Mouse (Mus musculus): Measurements from ENCODE around the gene Igfbp7. TPM values are rescaled to one million over a fixed set of nuclear protein-coding genes. Genes with fewer than 3 reads are reported as not detected.

Gene Igfbp7
- total and polyA plus RNA-seq, 3 experiments, result not detected

DNA sequence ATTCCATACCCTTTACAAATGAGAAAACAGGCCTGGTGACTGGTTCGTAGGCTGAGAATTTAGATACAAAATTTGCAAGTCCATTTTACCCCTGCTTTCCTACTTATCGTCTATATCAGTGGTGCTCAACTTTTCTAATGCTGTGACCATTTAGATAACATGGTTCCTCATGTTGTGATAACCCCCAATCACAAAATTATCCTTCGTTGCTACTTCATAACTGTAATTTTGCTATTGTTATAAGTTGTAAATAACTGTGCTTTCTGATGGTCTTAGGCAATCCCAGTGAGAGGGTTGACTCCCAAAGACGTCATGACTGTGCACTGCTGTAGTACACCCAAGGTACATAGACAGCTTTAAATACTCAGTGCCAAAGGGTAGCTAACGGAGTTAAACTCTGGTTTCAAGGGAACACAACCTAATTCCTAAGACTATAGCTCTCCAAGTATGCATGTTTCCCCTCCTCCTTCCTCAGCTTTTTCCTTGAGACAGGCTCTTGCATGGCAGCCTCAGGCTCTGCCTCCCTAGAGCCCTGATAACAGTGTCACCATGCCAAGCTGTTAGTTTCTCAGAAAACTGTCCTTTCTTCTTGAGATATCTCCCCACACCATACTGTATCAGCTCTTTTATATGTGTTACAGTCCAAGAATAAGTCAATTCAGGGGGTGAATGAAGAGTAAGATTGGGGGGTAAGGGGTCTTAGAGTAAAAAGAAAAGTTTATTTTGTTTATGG lies 99.9 kb downstream of the Igfbp7 start:
- peaks cover 55% of the 10 kb centered on the region for H3K36me3 ChIP-seq (replicated peaks)
- TF ChIP-seq GATA2 (IDR thresholded peaks at IDR 0.05; ENCODE audit: borderline replicate concordance, low read depth, low read length), result no peak
- TF ChIP-seq TAL1 (conservative IDR thresholded peaks at IDR 0.05; ENCODE audit: low read depth, low read length), result no peak
- TF ChIP-seq POLR2AphosphoS5 (IDR thresholded peaks at IDR 0.05; ENCODE audit: insufficient replicate concordance, low read depth, low read length), result no peak
- TF ChIP-seq CTCF (IDR thresholded peaks at IDR 0.05; ENCODE audit: low read depth, low read length), result no peak
- no peak for TF ChIP-seq GATA1 (IDR thresholded peaks at IDR 0.05; ENCODE audit: borderline replicate concordance, low read length)
- H3K4me1 ChIP-seq (ENCODE audit: insufficient read depth, low read depth, low read length), result peaks cover 35% of the 10 kb centered on the region
- DNase-seq (ENCODE audit: low spot score), result no peak
- no peaks in the 10 kb centered on the region for H3K27me3 ChIP-seq (ENCODE audit: insufficient read depth, low read length)
- H3K9me3 ChIP-seq (replicated peaks), result no peaks in the 10 kb centered on the region
- H3K4me3 ChIP-seq (ENCODE audit: low read depth, low read length), result peak overlapping the region; percentile 98
- ATAC-seq (ENCODE audit: extremely low read depth, insufficient number of reproducible peaks, low FRiP score, poor library complexity, severe bottlenecking), result no peak

DNA sequence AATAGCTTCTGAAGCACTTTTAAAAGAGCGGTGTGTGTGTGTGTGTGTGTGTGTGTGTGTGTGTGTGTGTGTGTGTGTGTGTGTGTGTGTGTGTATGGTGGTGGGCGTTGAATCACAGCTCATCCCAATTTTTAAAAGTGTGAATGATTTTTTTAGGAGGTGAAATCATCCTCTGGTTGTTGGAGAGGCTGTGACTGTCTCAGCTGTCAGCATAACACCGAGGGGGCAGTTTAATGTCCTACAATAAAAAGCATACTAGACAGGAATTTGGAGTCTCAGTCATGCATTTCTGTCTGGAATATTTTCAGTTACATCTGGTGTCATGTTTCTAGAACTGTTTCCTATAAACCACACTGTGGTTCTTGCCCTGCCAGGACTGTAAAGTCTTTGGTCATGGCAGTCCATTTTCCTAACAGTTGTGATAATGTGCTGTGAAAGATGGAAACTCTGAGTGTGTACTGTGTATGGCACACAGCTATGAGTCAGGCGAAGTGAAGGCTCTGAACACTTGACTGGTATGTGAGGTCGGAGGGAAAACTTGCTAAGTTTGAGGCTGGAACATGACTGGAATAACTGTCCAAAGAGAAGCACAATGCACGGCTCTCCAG lies 106.4 kb downstream of the Igfbp7 start:
- ATAC-seq (ENCODE audit: extremely low read depth, insufficient number of reproducible peaks, low FRiP score, poor library complexity, severe bottlenecking), result no peak
- TF ChIP-seq POLR2AphosphoS5 (IDR thresholded peaks at IDR 0.05; ENCODE audit: insufficient replicate concordance, low read depth, low read length), result no peak
- TF ChIP-seq TAL1 (conservative IDR thresholded peaks at IDR 0.05; ENCODE audit: low read depth, low read length), result no peak
- no peak for TF ChIP-seq GATA2 (IDR thresholded peaks at IDR 0.05; ENCODE audit: borderline replicate concordance, low read depth, low read length)
- TF ChIP-seq CTCF (IDR thresholded peaks at IDR 0.05; ENCODE audit: low read depth, low read length), result no peak
- no peak for TF ChIP-seq GATA1 (IDR thresholded peaks at IDR 0.05; ENCODE audit: borderline replicate concordance, low read length)
- no peaks in the 10 kb centered on the region for H3K9me3 ChIP-seq (replicated peaks)
- H3K4me3 ChIP-seq (ENCODE audit: low read depth, low read length), result no peak overlapping the region
- no peaks in the 10 kb centered on the region for H3K27me3 ChIP-seq (ENCODE audit: insufficient read depth, low read length)
- H3K4me1 ChIP-seq (ENCODE audit: insufficient read depth, low read depth, low read length), result peaks cover 3% of the 10 kb centered on the region; the same call in 1 of the 2 replicates
- DNase-seq (ENCODE audit: low spot score), result no peak
- peaks cover 85% of the 10 kb centered on the region for H3K36me3 ChIP-seq (replicated peaks)

GRCm38 (mm10) chr5:77299486-77299885 lies 108.4 kb downstream of the Igfbp7 start:
- peaks cover 1% of the 10 kb centered on the region; the same call in 1 of the 2 replicates for H3K4me1 ChIP-seq (ENCODE audit: insufficient read depth, low read depth, low read length)
- DNase-seq (ENCODE audit: low spot score), result no peak
- no peak for ATAC-seq (ENCODE audit: extremely low read depth, insufficient number of reproducible peaks, low FRiP score, poor library complexity, severe bottlenecking)
- no peaks in the 10 kb centered on the region for H3K27me3 ChIP-seq (ENCODE audit: insufficient read depth, low read length)
- no peak overlapping the region for H3K4me3 ChIP-seq (ENCODE audit: low read depth, low read length)
- H3K36me3 ChIP-seq (replicated peaks), result peaks cover 84% of the 10 kb centered on the region
- TF ChIP-seq GATA2 (IDR thresholded peaks at IDR 0.05; ENCODE audit: borderline replicate concordance, low read depth, low read length), result no peak
- TF ChIP-seq GATA1 (IDR thresholded peaks at IDR 0.05; ENCODE audit: borderline replicate concordance, low read length), result no peak
- no peak for TF ChIP-seq CTCF (IDR thresholded peaks at IDR 0.05; ENCODE audit: low read depth, low read length)
- no peak for TF ChIP-seq TAL1 (conservative IDR thresholded peaks at IDR 0.05; ENCODE audit: low read depth, low read length)
- TF ChIP-seq POLR2AphosphoS5 (IDR thresholded peaks at IDR 0.05; ENCODE audit: insufficient replicate concordance, low read depth, low read length), result no peak
- H3K9me3 ChIP-seq (replicated peaks), result no peaks in the 10 kb centered on the region

Other genes starting within 250 kb of the Igfbp7 start
- not detected in 2 replicates for gene Spink2, start 196.6 kb downstream of the Igfbp7 start, total RNA-seq (2014; fragmentation: Nextera tagmentation)
- gene Spink2, start 196.6 kb downstream of the Igfbp7 start, total RNA-seq (2017), result not detected in 2 replicates
- not detected in 2 replicates for gene Spink2, start 196.6 kb downstream of the Igfbp7 start, polyA plus RNA-seq (2012)
- gene Rest, start 142.6 kb downstream of the Igfbp7 start, total RNA-seq (2014; fragmentation: Nextera tagmentation), result 46.7 and 48.9 TPM in 2 replicates
- 43.4 and 52.1 TPM in 2 replicates for gene Rest, start 142.6 kb downstream of the Igfbp7 start, total RNA-seq (2017)
- gene Rest, start 142.6 kb downstream of the Igfbp7 start, polyA plus RNA-seq (2012), result 7.1 and 8.3 TPM in 2 replicates
- 51.1 and 53.2 TPM in 2 replicates for gene Noa1, start 98.0 kb downstream of the Igfbp7 start, total RNA-seq (2014; fragmentation: Nextera tagmentation)
- gene Noa1, start 98.0 kb downstream of the Igfbp7 start, total RNA-seq (2017), result 6.3 and 12.0 TPM in 2 replicates
- gene Noa1, start 98.0 kb downstream of the Igfbp7 start, polyA plus RNA-seq (2012), result 35.1 and 35.2 TPM in 2 replicates
- 148 and 198 TPM in 2 replicates for gene Polr2b, start 97.9 kb downstream of the Igfbp7 start, total RNA-seq (2014; fragmentation: Nextera tagmentation)
- gene Polr2b, start 97.9 kb downstream of the Igfbp7 start, total RNA-seq (2017), result 163 and 179 TPM in 2 replicates
- gene Polr2b, start 97.9 kb downstream of the Igfbp7 start, polyA plus RNA-seq (2012), result 2.4 and 3.7 TPM in 2 replicates